Mouse (Mus musculus) hindbrain, embryonic 12.5 days (tissue): ENCODE data around the gene 1700029P11Rik. TPM values are rescaled to one million over a fixed set of nuclear protein-coding genes. Genes with fewer than 3 reads are reported as not detected.

Source experiments
- ATAC-seq: fragments of 200-750 bp; cut with Nextera tagmentation; 2 replicates; pipeline ENCODE4 v1.8.0; 2017; ENCODE audit warnings: moderate TSS enrichment; ENCODE audit not compliant: low FRiP score
- H3K27ac ChIP-seq: fragments of 300-500 bp; sonication (generic); 2 replicates; pipeline ENCODE4 v1.5.1; 2016; ENCODE audit warnings: mild to moderate bottlenecking
- H3K27me3 ChIP-seq: fragments of 300-500 bp; sonication (generic); 2 replicates; pipeline ENCODE4 v1.6.1; 2016; ENCODE audit warnings: mild to moderate bottlenecking
- H3K36me3 ChIP-seq: fragments of 300-500 bp; sonication (generic); 2 replicates; pipeline ENCODE4 v1.6.1; 2016; ENCODE audit warnings: mild to moderate bottlenecking
- H3K4me1 ChIP-seq: fragments of 300-500 bp; sonication (generic); 2 replicates; pipeline ENCODE4 v1.6.1; 2016
- H3K4me2 ChIP-seq: fragments of 300-500 bp; sonication (generic); replicated peaks from 2 replicates; pipeline ENCODE4 v1.6.1; 2016; ENCODE audit warnings: mild to moderate bottlenecking
- H3K4me3 ChIP-seq: fragments of 300-500 bp; sonication (generic); 2 replicates; pipeline ENCODE4 v1.5.1; 2016; ENCODE audit warnings: mild to moderate bottlenecking
- H3K9ac ChIP-seq: fragments of 300-500 bp; sonication (generic); 2 replicates; pipeline ENCODE4 v1.6.1; 2016; ENCODE audit warnings: mild to moderate bottlenecking, moderate library complexity
- H3K9me3 ChIP-seq: fragments of 300-500 bp; sonication (generic); replicated peaks from 2 replicates; pipeline ENCODE4 v1.6.1; 2016; ENCODE audit warnings: mild to moderate bottlenecking
- WGBS: fragments of 180-500 bp; shearing (Covaris S2); methylation state at CpG from one replicate; pipeline ENCODE4 v1.1.7; 2016; 5-methylcytosine and 5-hydroxymethylcytosine counted together
- polyA plus RNA-seq: library from polyadenylated mRNA; unstranded; fragments of >200 nt; fragmentation: Nextera tagmentation; extraction: Ambion mirVana; gene quantifications from 2 replicates; pipeline ENCODE4 v1.2.1, GENCODE M21; 2016

Gene 1700029P11Rik
- polyA plus RNA-seq: not detected in 2 replicates

DNA sequence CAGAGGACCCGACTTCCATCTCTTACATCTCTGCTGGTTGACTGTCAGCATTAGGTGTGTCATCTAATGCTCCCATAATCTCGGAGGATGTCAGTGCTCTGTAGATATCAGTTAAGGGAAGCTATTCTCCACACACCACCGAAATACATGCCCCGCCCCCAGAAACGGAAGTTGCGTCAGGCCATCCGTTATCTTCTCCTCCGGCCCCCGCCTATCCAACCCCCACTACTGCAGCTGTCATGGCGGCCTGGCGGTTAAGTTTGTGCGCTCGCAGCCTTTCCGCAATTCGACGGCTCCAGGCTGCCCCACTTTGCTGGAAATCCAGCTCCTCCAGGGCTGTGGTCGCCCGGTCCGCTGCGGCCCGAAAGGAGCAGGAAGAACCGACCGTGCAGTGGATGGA lies at the start of gene 1700029P11Rik:
1700029P11Rik (plus strand) TSS at position 220 of the 400 bp plus-strand sequence.
- H3K4me1 ChIP-seq: no peaks in the 10 kb centered on the region
- no peaks in the 10 kb centered on the region for H3K27me3 ChIP-seq
- WGBS: 95% methylated on average over 23 of the region's 23 CpGs
- no peak within 1 kb of the TSS for H3K4me2 ChIP-seq
- no peak within 1 kb of the TSS for H3K27ac ChIP-seq
- no peak within 1 kb of the TSS for H3K4me3 ChIP-seq
- 0 out of 2 replicates have a peak, but pooled peaks cover 1% of the 10 kb centered on the region for H3K9me3 ChIP-seq
- no peak within 1 kb of the TSS for H3K9ac ChIP-seq
- no peaks in the 10 kb centered on the region for H3K36me3 ChIP-seq
- ATAC-seq: no peak

DNA sequence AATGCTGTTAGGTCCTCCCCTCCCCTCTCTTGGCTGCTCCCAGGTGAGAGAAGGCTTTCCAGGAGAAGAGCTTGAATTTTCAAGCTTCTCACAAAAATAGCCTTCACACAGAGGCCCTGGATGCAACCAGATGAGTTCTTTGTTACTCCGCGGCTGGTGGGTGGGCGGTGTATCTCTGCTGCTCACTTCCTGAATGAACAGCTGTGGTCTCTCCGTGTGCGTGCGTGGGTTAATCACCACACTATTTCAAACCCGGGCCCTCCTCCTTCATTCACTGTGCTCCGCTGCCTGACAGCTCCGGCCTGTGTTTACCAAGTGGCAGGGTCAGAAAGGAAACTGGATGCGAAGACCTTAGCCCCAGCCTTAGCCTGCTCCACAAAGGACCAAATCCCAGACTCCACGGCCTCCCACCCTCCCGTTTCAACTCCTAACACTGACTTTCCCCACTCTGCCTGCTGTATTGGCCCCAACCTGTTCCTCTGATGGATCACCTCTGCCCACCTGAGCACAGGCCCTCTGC lies 47.3 kb upstream of the 1700029P11Rik start:
- Histone ChIP-seq H3K4me1 (peaks cover 23% of the 10 kb centered on the region), H3K27me3 (no peaks in the 10 kb centered on the region), H3K27ac (no peak overlapping the region), H3K9me3 (no peaks in the 10 kb centered on the region), H3K4me3 (no peak overlapping the region), H3K36me3 (no peaks in the 10 kb centered on the region), H3K9ac (no peak overlapping the region), H3K4me2 (no peak overlapping the region)
- no peak for ATAC-seq
- 34% methylated on average over 12 of the region's 12 CpGs for WGBS

DNA sequence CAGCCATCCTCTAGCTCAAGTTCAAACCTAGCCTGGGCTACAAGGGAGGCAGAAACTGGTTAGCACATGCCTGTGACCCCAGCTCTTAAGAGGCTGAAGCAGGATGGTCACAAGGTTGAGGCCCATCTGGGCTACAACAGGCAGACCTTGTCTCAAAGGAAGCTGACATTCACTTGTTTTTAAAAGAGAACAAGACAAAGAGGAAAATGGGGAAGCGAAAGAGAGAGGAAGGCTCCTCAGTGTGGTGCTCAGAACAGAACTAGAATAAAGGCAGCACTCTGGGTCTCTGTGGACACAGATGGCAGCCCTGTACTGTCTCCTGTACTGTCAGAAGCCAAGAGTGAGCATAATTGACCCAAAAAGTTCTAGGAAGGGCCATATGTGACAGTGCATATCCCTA lies 46.4 kb upstream of the 1700029P11Rik start:
- H3K27me3 ChIP-seq: no peaks in the 10 kb centered on the region
- no peak overlapping the region for H3K4me3 ChIP-seq
- WGBS: 79% methylated on average over 1 of the region's 1 CpGs
- no peaks in the 10 kb centered on the region for H3K36me3 ChIP-seq
- H3K9me3 ChIP-seq: no peaks in the 10 kb centered on the region
- H3K4me2 ChIP-seq: no peak overlapping the region
- no peak overlapping the region for H3K27ac ChIP-seq
- no peak overlapping the region for H3K9ac ChIP-seq
- ATAC-seq: no peak
- peaks cover 31% of the 10 kb centered on the region for H3K4me1 ChIP-seq

DNA sequence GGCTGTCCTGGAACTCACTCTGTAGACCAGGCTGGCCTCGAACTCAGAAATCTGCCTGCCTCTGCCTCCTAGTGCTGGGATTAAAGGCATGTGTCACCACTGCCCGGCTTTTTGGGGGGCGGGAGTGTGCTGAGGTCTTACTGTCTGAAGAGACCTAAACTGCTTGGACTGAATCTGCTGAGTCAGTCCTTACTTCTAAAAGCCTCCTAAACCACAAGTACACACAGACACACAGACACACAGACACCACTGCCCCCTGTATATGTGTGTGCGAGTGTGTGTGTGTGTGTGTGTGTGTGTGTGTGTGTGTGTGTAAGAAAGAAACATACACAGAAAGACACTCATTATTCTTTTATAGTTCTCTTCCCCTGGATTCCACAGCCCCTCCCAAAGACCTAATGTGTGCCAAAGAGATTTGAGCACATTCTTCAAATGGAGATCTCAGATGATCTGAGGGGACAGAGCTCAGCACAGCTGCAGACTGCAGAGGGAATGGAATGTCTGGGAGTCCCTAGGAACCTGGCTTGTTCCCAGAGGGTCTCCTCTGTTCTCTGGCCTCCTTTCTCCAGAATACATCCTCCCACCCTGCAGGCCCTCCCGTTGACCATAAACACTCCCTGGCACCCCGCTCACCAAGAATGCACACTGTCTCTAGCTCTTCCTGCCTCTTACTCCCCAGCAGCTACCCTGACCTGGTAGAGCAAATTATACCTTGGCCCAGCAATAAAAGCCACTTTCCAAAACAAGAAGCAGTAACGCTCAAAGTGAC lies 44.3 kb upstream of the 1700029P11Rik start:
- H3K4me1 ChIP-seq: peaks cover 32% of the 10 kb centered on the region
- H3K9me3 ChIP-seq: no peaks in the 10 kb centered on the region
- H3K4me2 ChIP-seq: peak overlapping the region; percentile 65
- H3K4me3 ChIP-seq: peak overlapping the region; percentile 52
- H3K27me3 ChIP-seq: no peaks in the 10 kb centered on the region
- no peaks in the 10 kb centered on the region for H3K36me3 ChIP-seq
- 58% methylated on average over 7 of the region's 7 CpGs for WGBS
- peak overlapping the region; percentile 89 for H3K27ac ChIP-seq
- peak; percentile 17 for ATAC-seq
- H3K9ac ChIP-seq: peak overlapping the region; percentile 75

DNA sequence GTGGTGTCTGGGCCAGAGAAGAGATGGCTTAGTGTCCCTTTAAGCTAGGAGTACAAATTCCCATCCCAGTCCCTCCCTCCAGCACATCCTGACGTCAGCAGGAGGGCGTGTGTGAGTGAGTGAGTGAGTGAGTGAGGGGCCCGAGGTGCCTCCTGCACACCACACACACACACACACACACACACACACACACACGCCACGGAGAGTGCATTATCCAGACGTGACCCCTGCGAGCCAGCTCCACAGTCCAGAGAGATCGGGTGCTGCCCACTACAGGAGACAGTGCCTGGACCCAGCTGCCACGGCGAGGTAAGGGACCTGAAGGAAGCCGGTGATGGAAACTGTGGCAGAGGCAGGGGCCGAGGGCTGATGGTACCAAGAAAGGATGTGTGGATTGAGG lies 43.7 kb upstream of the 1700029P11Rik start, which contains the start of gene Csdc2:
Csdc2 (plus strand) TSS at position 81 of the 400 bp plus-strand sequence.
- peak; percentile 75 for ATAC-seq
- H3K4me2 ChIP-seq: peak within 1 kb of the TSS; percentile 65
- no peaks in the 10 kb centered on the region for H3K36me3 ChIP-seq
- H3K4me1 ChIP-seq: peaks cover 32% of the 10 kb centered on the region
- 0% methylated on average over 12 of the region's 12 CpGs for WGBS
- H3K9ac ChIP-seq: peak within 1 kb of the TSS; percentile 75
- H3K9me3 ChIP-seq: no peaks in the 10 kb centered on the region
- peak within 1 kb of the TSS; percentile 52 for H3K4me3 ChIP-seq
- H3K27me3 ChIP-seq: no peaks in the 10 kb centered on the region
- peak within 1 kb of the TSS; percentile 89 for H3K27ac ChIP-seq

DNA sequence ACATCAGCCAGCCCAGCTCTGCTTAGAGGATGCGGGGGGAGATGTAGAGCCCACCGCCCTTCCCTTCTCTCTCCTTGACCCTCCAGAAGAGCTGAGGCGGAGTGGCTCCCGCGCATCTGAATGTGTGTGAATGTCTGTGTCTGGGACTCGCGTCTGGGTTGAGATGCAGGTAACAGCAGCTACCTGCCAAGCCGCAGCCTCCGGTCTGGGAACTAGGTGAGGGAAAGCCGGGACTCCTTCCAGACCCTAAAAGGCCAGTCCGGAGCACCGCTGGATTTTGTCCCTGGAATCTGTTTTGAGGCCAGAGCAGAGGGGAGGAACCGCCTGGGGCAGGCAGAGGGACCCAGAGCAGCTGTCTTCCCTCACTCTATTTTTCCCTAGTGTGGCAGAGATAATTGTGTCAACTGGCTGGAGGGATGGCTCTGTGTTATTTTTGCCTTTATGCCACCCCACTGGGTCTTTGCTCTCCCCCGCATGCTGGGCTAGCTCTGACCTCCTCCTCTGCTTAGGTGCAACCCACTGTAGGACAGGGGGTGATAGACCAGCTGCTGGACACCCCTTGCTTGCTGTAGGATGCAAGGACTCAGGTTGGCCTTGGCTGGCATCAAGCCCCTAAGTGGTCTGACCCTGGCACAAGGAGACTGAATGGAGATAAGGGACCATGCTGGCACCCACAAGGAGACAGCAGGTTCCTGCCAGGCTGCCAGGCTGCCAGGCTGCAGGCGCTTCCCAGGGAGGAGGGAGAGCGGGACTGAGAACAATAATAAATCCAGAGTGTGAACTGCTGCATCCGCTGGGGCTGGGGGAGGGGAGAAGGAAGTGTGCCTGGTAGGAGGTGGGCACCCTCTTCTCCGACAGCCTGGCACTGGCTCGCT lies 43.0 kb upstream of the 1700029P11Rik start:
- ATAC-seq: peak; percentile 41
- Histone ChIP-seq H3K9ac (peak overlapping the region; percentile 75), H3K36me3 (no peaks in the 10 kb centered on the region), H3K4me1 (peaks cover 34% of the 10 kb centered on the region), H3K27me3 (no peaks in the 10 kb centered on the region), H3K4me3 (peak overlapping the region; percentile 52), H3K9me3 (no peaks in the 10 kb centered on the region), H3K4me2 (peak overlapping the region; percentile 65), H3K27ac (peak overlapping the region; percentile 89)
- WGBS: 11% methylated on average over 19 of the region's 19 CpGs

DNA sequence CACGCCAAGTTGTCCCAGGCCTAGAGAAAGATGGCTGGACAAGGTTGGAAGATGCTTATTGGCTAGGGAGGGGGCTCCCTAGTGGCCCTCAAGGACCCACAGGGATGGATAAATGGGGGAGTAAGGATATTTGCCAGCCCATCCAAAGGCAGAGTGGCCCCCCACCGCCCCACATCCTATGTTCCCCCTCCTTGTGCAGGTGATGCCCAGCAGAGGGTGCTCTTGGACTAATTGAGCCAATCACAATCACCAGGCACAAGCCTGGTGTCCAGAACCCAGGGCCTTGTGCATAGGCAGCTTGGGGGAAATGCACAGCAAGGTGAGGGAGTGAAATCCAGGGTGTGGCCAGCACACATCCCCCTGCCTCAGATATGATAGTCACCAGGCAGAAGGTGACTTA lies 42.1 kb upstream of the 1700029P11Rik start:
- no peaks in the 10 kb centered on the region for H3K27me3 ChIP-seq
- peak overlapping the region; percentile 52 for H3K4me3 ChIP-seq
- no peak for ATAC-seq
- peaks cover 43% of the 10 kb centered on the region for H3K4me1 ChIP-seq
- 29% methylated on average over 2 of the region's 2 CpGs for WGBS
- peak overlapping the region; percentile 65 for H3K4me2 ChIP-seq
- H3K9ac ChIP-seq: peak overlapping the region; percentile 75; the same call in 1 of the 2 replicates
- no peaks in the 10 kb centered on the region for H3K36me3 ChIP-seq
- peak overlapping the region; percentile 89 for H3K27ac ChIP-seq
- H3K9me3 ChIP-seq: no peaks in the 10 kb centered on the region

DNA sequence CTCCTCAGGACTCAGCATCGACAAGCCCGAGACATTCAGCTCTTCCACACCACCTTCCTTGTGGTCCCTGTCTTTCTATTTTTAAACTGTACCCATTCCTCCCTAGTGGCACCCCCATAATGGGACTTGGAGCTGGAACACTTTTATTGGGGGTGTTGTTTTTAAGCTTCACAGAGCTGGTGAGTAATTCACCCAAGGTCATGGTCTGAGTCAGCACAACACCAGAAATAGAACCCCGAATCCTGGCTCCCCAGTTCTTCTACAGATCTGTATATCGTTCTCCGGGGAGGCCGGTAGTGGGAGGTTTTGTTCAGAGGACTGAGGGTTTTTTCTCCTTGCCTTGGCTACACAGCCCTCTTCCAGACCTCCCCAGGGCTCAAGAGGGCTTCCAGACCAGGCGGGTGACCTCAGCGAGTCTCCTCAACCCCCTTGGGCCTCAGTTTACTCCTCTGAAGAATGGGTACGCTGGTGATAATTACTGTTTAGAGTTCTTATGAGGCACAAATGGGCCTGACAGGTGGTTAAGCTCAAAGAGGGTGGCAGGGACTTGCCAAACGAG lies 41.1 kb upstream of the 1700029P11Rik start:
- WGBS: 85% methylated on average over 10 of the region's 10 CpGs
- H3K9me3 ChIP-seq: no peaks in the 10 kb centered on the region
- no peaks in the 10 kb centered on the region for H3K36me3 ChIP-seq
- ATAC-seq: no peak
- no peak overlapping the region for H3K27ac ChIP-seq
- H3K27me3 ChIP-seq: no peaks in the 10 kb centered on the region
- H3K9ac ChIP-seq: 0 out of 2 replicates have a peak overlapping the region, but pooled peaks have one; percentile 75
- H3K4me2 ChIP-seq: no peak overlapping the region
- H3K4me3 ChIP-seq: no peak overlapping the region
- H3K4me1 ChIP-seq: peaks cover 47% of the 10 kb centered on the region

DNA sequence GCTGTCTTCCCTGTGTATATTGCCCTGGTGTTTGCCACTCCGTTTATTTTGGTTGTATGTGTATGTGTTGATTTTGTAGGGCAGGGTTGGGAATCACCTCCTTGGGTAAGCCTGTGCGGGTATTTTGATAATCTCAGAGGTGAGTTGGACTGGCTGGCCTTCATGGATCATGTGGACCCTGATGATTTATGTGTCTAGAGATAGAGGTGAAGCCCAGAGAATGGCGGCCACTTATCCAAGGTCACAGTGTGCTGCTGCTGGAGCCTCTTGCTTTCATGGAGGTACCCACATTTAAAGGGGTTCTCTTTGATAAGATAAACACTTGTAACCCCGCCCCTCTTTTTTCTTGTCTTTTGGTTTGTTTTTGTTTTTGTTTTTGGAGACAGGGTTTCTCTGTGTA lies 40.6 kb upstream of the 1700029P11Rik start:
- peaks cover 47% of the 10 kb centered on the region for H3K4me1 ChIP-seq
- WGBS: 95% methylated on average over 4 of the region's 4 CpGs
- H3K9me3 ChIP-seq: no peaks in the 10 kb centered on the region
- no peak overlapping the region for H3K27ac ChIP-seq
- H3K9ac ChIP-seq: no peak overlapping the region
- ATAC-seq: no peak
- no peak overlapping the region for H3K4me3 ChIP-seq
- H3K4me2 ChIP-seq: no peak overlapping the region
- H3K27me3 ChIP-seq: no peaks in the 10 kb centered on the region
- no peaks in the 10 kb centered on the region for H3K36me3 ChIP-seq

DNA sequence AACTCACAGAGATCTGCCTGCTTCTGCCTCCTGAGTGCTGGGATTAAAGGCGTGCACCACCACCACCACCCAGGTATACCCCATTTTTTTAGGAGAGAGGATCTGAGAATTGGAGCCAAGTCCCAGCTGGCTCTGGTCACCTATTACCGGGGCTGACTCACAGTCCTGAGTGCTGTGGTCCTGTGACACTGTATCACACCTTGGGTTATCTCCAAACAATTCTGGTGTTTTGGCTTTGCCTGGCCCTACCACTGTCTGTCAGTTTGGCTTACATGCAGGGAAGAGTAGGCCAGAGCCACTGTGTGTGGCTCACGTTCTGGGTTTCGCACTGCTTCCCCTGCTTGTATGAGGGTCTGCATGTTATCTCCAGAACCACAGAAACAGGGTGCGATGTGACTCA lies 40.1 kb upstream of the 1700029P11Rik start:
- Histone ChIP-seq H3K4me2 (no peak overlapping the region), H3K9ac (no peak overlapping the region)
- WGBS: 92% methylated on average over 5 of the region's 5 CpGs

DNA sequence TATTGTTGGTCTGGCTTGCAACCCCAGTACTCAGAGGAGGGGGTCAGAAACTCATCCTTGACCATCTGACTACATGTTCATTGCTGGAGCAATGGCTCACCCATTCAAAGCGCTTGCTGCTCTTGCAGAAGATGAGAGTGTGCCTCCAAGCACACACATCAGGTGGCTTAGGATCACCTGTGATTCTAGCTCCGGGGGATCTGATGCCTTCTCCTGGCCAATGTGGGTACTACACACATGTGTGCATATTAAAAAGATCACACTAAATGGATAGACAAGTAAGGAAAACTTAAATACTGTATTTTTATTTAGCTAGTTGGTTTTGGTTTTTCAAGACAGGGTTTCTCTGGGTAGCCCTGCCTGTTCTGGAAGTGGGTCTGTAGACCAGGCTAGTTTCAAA lies 39.3 kb upstream of the 1700029P11Rik start:
- ATAC-seq: no peak
- no peaks in the 10 kb centered on the region for H3K27me3 ChIP-seq

More for the DNA sequence above, 40.1 kb upstream of the 1700029P11Rik start:
- Histone ChIP-seq H3K4me1 (peaks cover 47% of the 10 kb centered on the region), H3K27ac (no peak overlapping the region), H3K9me3 (no peaks in the 10 kb centered on the region), H3K36me3 (no peaks in the 10 kb centered on the region), H3K27me3 (no peaks in the 10 kb centered on the region), H3K4me3 (no peak overlapping the region)
- ATAC-seq: no peak

More for the DNA sequence above, 39.3 kb upstream of the 1700029P11Rik start:
- WGBS: 95% methylated on average over 2 of the region's 2 CpGs
- no peak overlapping the region for H3K9ac ChIP-seq
- H3K4me3 ChIP-seq: no peak overlapping the region
- H3K27ac ChIP-seq: no peak overlapping the region
- H3K4me1 ChIP-seq: peaks cover 45% of the 10 kb centered on the region
- no peaks in the 10 kb centered on the region for H3K9me3 ChIP-seq
- H3K4me2 ChIP-seq: no peak overlapping the region
- H3K36me3 ChIP-seq: no peaks in the 10 kb centered on the region
